Mouse (Mus musculus) neutrophil, adult 5-6 weeks (primary cell): ENCODE measurements at regions not wholly inside any gene's neighbourhood (a gene's known extent, or its start where the extent isn't known, plus 50 kb on each side); places are given as distances from the start of the nearest gene placed in this dataset.

Experiments
- ATAC-seq: fragments of 151-379, 151-347 bp; 2 replicates; pipeline ENCODE4 v1.8.0; 2017; ENCODE audit warnings: mild to moderate bottlenecking, moderate TSS enrichment; ENCODE audit not compliant: insufficient number of reproducible peaks, poor library complexity, low FRiP score, severe bottlenecking; ENCODE audit errors: extremely low read depth

- ATAC-seq = no peak
These were observed 143.1 kb upstream of the Egfl6 start for GRCm38 (mm10) chrX:166728622-166728928.

DNA sequence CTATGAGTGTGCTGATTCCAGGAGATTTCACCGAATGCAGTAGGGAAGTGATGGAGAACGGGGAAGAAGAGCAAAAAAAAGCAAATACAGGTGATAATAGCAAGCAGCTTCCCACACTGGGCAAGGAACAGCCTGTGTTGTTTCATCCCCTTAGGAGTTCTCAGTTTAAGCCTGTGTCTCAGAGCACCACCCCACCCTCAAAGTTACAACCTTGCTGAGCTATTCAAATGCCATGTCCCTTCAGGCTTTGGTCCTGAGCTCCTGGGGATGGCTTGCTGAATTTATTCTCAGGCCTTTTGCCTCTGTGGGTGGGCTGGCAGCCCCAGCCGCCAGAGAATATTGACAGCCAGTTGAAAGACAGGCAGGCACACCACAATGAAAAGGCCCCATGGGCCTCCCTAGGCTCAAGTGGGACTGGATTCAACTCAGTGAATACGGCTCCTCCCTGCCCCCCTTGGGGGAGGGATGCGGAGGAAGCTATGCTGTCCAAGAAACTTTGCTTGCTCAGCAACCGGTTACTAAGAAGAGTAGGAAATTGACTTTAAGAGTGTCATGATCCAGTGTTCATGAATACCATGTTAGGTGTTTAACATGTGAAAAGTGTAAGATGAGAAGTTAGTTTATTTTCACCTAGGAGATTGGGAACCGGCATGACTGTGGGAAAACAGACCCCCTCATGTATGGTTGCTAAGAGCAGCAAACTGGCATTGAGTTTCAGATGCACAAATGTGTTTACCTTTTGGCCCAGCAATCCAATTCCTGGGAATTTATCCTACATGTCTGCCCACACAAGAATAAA lies 142.5 kb upstream of the Egfl6 start:
- ATAC-seq = no peak

DNA sequence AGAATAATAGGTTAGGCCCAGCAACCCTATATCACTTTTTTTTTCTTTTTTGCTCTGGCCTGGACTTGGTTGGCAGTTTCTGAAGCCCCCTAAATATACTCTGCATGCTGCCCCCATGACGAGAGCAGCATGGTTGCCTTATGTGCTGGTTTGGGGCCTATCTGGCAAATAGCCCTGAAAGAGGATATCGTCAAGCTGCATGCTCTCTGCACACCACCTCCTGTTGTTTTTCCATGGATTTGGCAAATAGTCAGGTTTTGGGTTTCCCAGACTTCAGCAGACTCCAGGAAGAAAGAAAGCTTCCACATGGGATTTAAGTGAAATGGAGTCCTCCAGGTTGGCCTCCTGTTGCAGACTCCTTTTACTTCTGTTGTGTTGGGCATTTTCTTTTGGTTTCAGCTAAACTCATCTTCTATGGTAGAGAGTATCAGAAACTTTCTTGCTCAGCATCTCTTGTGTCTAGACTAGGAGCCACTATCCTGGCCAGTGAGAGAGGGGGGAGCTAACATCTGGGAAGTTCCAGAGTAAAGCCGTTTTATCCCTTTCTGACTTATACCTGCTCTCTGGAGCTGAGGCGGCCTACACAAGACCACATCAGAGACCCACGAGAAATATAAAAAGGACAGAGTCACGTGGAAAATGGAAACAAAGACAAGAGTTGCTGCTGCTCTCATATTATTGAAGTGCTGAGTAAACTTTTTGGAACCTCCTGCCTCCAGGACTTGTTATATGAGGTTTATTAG lies 140.4 kb upstream of the Egfl6 start:
- no peak for ATAC-seq

DNA sequence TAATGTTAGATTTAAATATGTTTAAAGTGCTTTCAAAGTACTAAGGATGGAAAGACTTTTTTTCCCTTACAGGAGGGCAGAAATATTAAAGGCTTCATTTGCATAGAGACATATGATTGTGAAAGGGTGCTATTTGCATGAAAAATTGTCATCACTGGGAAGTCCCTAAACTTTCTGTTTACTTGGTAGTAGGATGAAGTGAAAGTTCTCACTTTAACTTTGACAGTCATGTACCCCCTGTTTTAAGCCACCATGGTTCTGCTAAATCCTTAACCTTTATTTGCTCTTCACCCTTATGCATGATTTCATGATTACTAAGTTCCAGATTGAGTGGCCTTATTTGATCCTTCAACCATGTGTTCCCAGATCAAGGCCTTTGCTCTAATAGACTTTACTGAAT lies 132.6 kb upstream of the Egfl6 start:
- ATAC-seq = peak; percentile 94

DNA sequence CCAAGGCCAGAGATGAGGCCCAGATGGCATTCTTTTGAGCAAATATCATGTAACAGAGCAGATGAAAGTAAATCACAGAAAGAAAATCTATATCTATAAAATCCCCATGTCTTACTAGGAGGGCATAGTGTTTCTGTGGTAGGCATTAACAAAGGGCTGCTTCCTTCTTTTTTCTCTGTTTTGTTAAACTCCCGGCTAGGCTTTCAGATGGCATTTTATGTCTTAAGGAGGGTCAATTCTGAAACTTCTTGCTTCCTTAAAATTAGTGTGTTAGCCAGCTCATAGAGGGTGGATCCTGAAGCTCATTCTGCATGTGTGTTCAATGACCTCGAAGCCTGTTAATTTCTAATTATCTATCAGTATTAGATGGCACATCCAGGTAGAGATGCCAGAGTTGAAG lies 123.8 kb upstream of the Egfl6 start:
- no peak for ATAC-seq

DNA sequence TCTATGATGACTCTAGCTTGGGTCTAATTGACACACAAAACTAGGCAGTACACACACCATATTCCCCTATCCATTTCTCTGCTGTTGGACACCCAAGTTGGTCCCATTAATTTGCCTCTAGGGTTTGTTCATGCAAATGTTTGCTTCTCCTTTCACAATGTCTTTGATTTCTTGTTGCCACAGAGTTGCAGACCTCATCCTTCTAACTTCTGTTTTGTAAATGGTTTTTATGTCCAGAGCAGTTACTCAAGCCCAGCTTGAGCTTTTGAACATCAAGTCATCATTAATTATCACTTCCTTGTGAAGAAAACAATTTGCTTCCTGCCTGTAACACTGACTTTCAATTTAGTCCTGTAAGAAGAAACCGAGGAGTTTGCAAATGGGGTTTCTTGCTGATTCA lies 122.6 kb upstream of the Egfl6 start:
- no peak for ATAC-seq

DNA sequence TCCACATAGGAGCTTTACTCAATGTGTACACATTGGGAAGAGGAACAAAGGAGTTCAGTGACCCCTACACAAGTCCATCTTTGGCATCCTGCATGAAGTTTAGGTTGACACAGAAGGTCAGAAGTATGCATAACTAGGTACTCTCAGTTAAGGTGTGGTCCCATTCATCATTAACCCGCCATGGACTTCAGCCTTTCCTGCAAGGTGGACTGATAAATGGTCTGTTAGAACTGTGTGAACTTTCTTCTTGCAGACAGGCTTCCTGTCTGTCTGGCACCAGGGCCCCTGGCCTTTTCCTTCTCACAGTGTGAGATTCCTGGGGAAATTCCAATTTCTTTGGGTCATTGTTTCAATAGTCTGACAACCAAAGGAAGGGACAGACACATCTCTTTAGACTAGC lies 121.5 kb upstream of the Egfl6 start:
- no peak for ATAC-seq

DNA sequence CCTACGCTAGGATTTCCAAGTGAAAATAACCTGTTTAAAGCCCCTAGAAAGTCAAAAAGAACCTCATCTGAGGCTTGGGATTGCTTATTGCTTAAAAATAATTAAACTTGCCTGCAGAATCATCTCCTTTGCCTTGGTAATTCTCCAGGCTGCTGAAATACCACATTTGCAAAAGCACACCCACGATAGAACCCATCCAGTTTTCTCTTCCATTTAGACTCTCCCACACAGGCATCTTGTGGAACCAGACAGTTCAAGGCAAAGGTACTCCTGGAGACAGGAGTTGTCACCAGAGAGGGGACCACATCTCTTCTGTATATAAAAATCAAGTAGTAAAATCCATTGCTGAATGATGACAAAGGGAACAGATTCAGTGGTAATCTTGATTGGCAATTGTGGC lies 118.8 kb upstream of the Egfl6 start:
- ATAC-seq = no peak

- ATAC-seq = no peak
These were observed 108.7 kb upstream of the Egfl6 start for GRCm38 (mm10) chrX:166694219-166694618.

- ATAC-seq = no peak
These were observed 103.3 kb upstream of the Egfl6 start for GRCm38 (mm10) chrX:166688779-166689178.

DNA sequence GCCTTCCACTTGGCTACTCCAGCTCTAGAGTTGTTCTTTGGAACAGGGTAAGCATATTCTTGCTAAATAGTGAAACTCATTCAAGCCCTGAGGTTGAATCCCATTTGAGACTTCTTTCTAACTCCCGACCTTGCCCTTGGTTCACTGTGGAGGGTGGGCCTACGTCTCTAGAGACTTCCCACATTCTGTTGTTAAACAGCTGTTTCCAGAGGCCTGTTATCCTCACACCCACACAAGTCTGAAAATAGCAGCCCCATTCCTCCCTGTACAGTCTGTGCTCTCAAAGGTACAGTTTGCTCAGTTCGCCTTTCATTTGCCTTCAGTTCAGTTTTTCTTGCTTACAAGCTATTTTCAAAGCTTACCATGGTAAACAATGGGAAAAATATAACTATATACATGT lies 87.9 kb upstream of the Egfl6 start:
- no peak for ATAC-seq

DNA sequence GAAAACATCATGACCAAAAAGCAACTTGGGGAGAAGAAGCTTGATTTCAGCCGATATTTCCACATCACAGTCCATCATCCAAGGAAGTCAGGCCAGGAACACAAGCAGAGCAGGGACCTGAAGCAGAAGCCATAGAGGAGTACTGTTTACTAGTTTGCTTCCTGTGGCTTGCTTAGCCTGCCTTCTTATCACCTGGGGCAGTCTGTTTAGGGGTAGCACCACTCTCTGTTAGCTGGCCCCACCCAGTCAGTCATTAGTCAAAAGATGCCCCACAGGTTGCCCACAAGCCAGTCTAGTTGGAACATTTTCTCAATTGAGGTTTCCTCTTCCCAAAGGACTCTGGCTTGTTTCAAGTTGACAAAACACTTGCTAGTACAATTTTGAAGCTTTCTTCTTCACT lies 87.1 kb upstream of the Egfl6 start:
- no peak for ATAC-seq

DNA sequence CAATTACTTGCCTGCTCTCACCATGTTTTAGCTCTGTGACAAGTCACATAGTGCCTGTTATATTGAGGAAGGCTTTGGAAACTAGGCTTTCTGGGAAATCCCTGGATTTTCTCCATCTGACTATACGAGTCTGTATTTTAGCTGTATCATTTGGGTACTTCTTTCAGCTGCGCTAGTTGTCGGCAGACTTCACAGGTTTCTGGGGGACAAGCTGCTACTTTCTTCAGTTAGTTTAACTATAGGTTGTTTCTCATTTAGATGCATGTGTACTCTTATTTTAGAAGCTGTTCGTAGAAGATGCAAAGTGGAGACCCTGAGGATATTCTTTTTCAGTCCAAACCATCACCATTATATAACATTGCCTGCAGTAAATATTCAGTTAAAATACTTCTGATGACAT lies 86.3 kb upstream of the Egfl6 start:
- ATAC-seq = no peak

DNA sequence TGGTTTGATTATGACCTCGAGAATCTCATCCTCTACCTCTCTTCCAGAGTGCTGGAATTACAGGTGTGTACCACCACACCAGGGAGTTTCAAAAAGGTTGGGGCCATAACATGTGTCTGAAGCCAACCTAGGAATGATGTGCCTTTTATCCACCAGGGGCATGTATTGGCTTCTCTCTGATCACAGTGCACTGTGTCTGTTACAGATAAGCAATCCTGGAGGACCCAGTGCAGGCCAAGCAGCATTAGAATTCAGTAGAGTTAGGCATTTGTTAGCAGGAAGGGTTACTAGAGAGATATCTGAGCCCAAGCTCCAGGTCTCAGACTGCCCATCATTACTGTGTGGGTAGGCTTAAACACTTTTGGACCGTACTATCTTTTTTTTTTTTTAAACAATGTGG lies 80.8 kb upstream of the Egfl6 start:
- no peak for ATAC-seq

DNA sequence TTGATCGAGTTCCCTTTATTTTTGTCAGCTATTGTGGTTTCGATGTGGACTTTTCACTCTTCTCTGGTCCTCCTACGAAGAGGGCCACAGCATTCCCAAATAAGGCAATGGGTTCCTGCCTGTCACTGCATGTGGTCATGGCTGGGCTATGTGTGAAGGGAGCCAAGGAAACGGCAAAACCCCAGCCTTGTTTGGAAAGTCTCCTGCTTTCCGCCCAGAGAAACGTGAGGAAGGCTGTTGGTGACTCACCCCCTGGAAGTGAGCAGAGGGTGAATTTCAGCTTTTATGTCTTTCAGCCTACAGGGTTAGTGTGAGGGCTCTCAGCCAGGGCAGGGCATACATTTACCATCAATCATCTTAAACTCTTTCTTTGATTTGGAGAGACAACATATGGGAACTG lies 76.3 kb upstream of the Egfl6 start:
- ATAC-seq = no peak

GRCm38 (mm10) chrX:166661043-166661718 lies 75.7 kb upstream of the Egfl6 start:
- ATAC-seq = peak; percentile 55; the same call in 1 of the 2 replicates

- peak; percentile 60; the same call in 1 of the 2 replicates for ATAC-seq
These were observed 75.2 kb upstream of the Egfl6 start for GRCm38 (mm10) chrX:166660715-166661042.

GRCm38 (mm10) chrX:166652400-166652799 lies 66.9 kb upstream of the Egfl6 start:
- peak; percentile 71; the same call in 1 of the 2 replicates for ATAC-seq

DNA sequence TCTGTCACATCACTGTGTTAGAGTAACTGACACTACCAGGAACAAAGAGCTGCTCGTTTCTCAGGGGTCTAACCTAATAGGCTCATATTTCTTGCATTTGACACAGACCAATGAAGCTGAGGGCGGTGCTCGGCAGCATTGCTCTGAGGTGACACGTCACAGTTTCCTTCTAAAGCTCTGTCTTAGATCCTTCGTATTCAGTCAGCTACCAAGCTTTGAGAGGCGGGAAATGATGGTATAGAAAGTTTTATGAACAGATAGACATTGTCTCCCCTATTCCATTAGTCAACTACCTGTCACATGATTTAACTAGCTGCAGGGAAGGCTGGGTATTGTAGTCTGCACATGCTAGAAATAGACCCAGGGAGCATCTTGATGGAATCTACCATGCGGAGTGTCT lies 60.2 kb upstream of the Egfl6 start:
- no peak for ATAC-seq

- no peak for ATAC-seq
These were observed 55.7 kb upstream of the Egfl6 start for GRCm38 (mm10) chrX:166641256-166641655.
